Mouse (Mus musculus) lung, postnatal 4 days (tissue): ENCODE measurements at regions not wholly inside any gene's neighbourhood (a gene's known extent, or its start where the extent isn't known, plus 50 kb on each side); places are given as distances from the start of the nearest gene placed in this dataset.

Experiments
- DNase-seq, 2 experiments: peaks; one replicate each; pipeline ENCODE4 v3.0.0; 2021

GRCm38 (mm10) chr9:46509896-46510295 is 190.1 kb upstream of the 4931429L15Rik start:
- no peak for DNase-seq

- DNase-seq: no peak
These were observed 189.7 kb upstream of the 4931429L15Rik start for GRCm38 (mm10) chr9:46509458-46509857.

- DNase-seq: no peak
These were observed 187.2 kb upstream of the 4931429L15Rik start for GRCm38 (mm10) chr9:46507036-46507435.

GRCm38 (mm10) chr9:46504536-46504935 is 184.8 kb upstream of the 4931429L15Rik start:
- no peak for DNase-seq

- DNase-seq: no peak
These were observed 184.3 kb upstream of the 4931429L15Rik start for GRCm38 (mm10) chr9:46504133-46504416.

GRCm38 (mm10) chr9:46503321-46504132 is 183.7 kb upstream of the 4931429L15Rik start:
- no peak for DNase-seq

- DNase-seq: no peak
These were observed 179.6 kb upstream of the 4931429L15Rik start for GRCm38 (mm10) chr9:46499426-46499825.

- no peak for DNase-seq
These were observed 179.1 kb upstream of the 4931429L15Rik start for GRCm38 (mm10) chr9:46498861-46499260.

GRCm38 (mm10) chr9:46495276-46495675 is 175.5 kb upstream of the 4931429L15Rik start:
- no peak for DNase-seq

- DNase-seq: no peak
These were observed 163.2 kb upstream of the 4931429L15Rik start for GRCm38 (mm10) chr9:46482859-46483443.

GRCm38 (mm10) chr9:46482034-46482858 is 162.5 kb upstream of the 4931429L15Rik start:
- DNase-seq: no peak

- no peak for DNase-seq
These were observed 161.7 kb upstream of the 4931429L15Rik start for GRCm38 (mm10) chr9:46481491-46481890.

GRCm38 (mm10) chr9:46480080-46480690 is 160.4 kb upstream of the 4931429L15Rik start:
- DNase-seq: peak; percentile 58 to 84

- no peak for DNase-seq
These were observed 158.8 kb upstream of the 4931429L15Rik start for GRCm38 (mm10) chr9:46478611-46479010.

GRCm38 (mm10) chr9:46476516-46476915 is 156.7 kb upstream of the 4931429L15Rik start:
- no peak for DNase-seq

- DNase-seq: no peak
These were observed 153.9 kb upstream of the 4931429L15Rik start for GRCm38 (mm10) chr9:46473681-46474080.

GRCm38 (mm10) chr9:46469521-46469920 is 149.7 kb upstream of the 4931429L15Rik start:
- DNase-seq: no peak

- no peak for DNase-seq
These were observed 148.5 kb upstream of the 4931429L15Rik start for GRCm38 (mm10) chr9:46468306-46468705.

- no peak for DNase-seq
These were observed 147.9 kb upstream of the 4931429L15Rik start for GRCm38 (mm10) chr9:46467671-46468070.

GRCm38 (mm10) chr9:46462681-46463080 is 142.9 kb upstream of the 4931429L15Rik start:
- DNase-seq: no peak

GRCm38 (mm10) chr9:46457945-46458344 is 138.2 kb upstream of the 4931429L15Rik start:
- DNase-seq: no peak

GRCm38 (mm10) chr9:46454807-46455610 is 135.2 kb upstream of the 4931429L15Rik start:
- no peak for DNase-seq
